Mouse (Mus musculus) embryonic facial prominence, embryonic 10.5 days (tissue): ENCODE results near the gene Ppp1r37. TPM values are rescaled to one million over a fixed set of nuclear protein-coding genes. Genes with fewer than 3 reads are reported as not detected.
"Not testable (repeated sequence)": the region's sequence is repeated elsewhere in the genome, so short reads cannot be mapped to it uniquely, and the experiment has no call there.

Experiments used
- DNase-seq: peaks from one replicate; pipeline ENCODE4 v3.0.0-alpha.2; 2017; ENCODE audit warnings: low spot score
- H3K27ac ChIP-seq: fragments of 300-500 bp; sonication (generic); replicated peaks from 2 replicates; pipeline ENCODE4 v1.5.1; 2016; ENCODE audit warnings: mild to moderate bottlenecking
- H3K27me3 ChIP-seq: fragments of 300-500 bp; sonication (generic); replicated peaks from 2 replicates; pipeline ENCODE4 v1.6.1; 2016; ENCODE audit warnings: low read depth, mild to moderate bottlenecking; ENCODE audit not compliant: poor library complexity, severe bottlenecking
- H3K36me3 ChIP-seq: fragments of 300-500 bp; sonication (generic); replicated peaks from 2 replicates; pipeline ENCODE4 v1.6.1; 2016; ENCODE audit warnings: mild to moderate bottlenecking, moderate library complexity
- H3K4me1 ChIP-seq: fragments of 300-500 bp; sonication (generic); 2 replicates; pipeline ENCODE4 v1.6.1; 2016
- H3K4me3 ChIP-seq: fragments of 300-500 bp; sonication (generic); 2 replicates; pipeline ENCODE4 v1.5.1; 2016; ENCODE audit warnings: mild to moderate bottlenecking, moderate library complexity
- H3K9me3 ChIP-seq: fragments of 300-500 bp; sonication (generic); 2 replicates; pipeline ENCODE4 v1.6.1; 2016; ENCODE audit warnings: mild to moderate bottlenecking
- WGBS: fragments of 180-500 bp; shearing (Covaris S2); methylation state at CpG from one replicate; pipeline ENCODE4 v1.1.7; 2016; 5-methylcytosine and 5-hydroxymethylcytosine counted together
- polyA plus RNA-seq: library from polyadenylated mRNA; unstranded; fragments of >200 nt; fragmentation: Nextera tagmentation; extraction: Ambion mirVana; gene quantifications from 2 replicates; pipeline ENCODE4 v1.2.1, GENCODE M21; 2016

Ppp1r37 gene
- polyA plus RNA-seq, 1 experiment from 2014 or later: 22.9 TPM

- peak overlapping the region; percentile 6; the same call in 1 of the 2 replicates for H3K27ac ChIP-seq
- H3K36me3 ChIP-seq: peaks cover under 1% of the 10 kb centered on the region
- 0 out of 2 replicates have a peak, but pooled peaks cover 2% of the 10 kb centered on the region for H3K9me3 ChIP-seq
- 16% methylated on average over 72 of the region's 72 CpGs for WGBS
- H3K4me3 ChIP-seq: peak overlapping the region; percentile 60
- peaks cover 31% of the 10 kb centered on the region for H3K4me1 ChIP-seq
- DNase-seq: no peak
- H3K27me3 ChIP-seq: peaks cover 86% of the 10 kb centered on the region
These were observed 39.7 kb downstream of the Ppp1r37 start for GRCm38 (mm10) chr7:19523017-19523756.

GRCm38 (mm10) chr7:19520032-19520431 is 42.8 kb downstream of the Ppp1r37 start:
- Histone ChIP-seq H3K27ac (peak overlapping the region; percentile 48; the same call in 1 of the 2 replicates), H3K4me3 (peak overlapping the region; percentile 47), H3K27me3 (peaks cover 97% of the 10 kb centered on the region), H3K9me3 (0 out of 2 replicates have a peak, but pooled peaks cover 2% of the 10 kb centered on the region), H3K36me3 (no peaks in the 10 kb centered on the region), H3K4me1 (peaks cover 42% of the 10 kb centered on the region)
- 5% methylated on average over 23 of the region's 23 CpGs for WGBS
- DNase-seq: peak; percentile 57

GRCm38 (mm10) chr7:19517652-19518365 is 45.1 kb downstream of the Ppp1r37 start, which contains the start of gene Nkpd1:
Gene Nkpd1, plus strand, starts transcription at chr7:19517838.
- Histone ChIP-seq H3K27me3 (peaks cover 75% of the 10 kb centered on the region), H3K4me1 (peaks cover 26% of the 10 kb centered on the region), H3K27ac (peak within 1 kb of the TSS; percentile 35; the same call in 1 of the 2 replicates), H3K4me3 (peak within 1 kb of the TSS; percentile 48), H3K9me3 (0 out of 2 replicates have a peak, but pooled peaks cover under 1% of the 10 kb centered on the region), H3K36me3 (no peaks in the 10 kb centered on the region)
- DNase-seq: no peak
- 3% methylated on average over 29 of the region's 29 CpGs for WGBS

GRCm38 (mm10) chr7:19512353-19512752 is 50.5 kb downstream of the Ppp1r37 start:
- Histone ChIP-seq H3K27ac (no peak overlapping the region), H3K4me1 (peaks cover 23% of the 10 kb centered on the region), H3K4me3 (no peak overlapping the region), H3K27me3 (peaks cover 20% of the 10 kb centered on the region), H3K9me3 (no peaks in the 10 kb centered on the region), H3K36me3 (peaks cover 9% of the 10 kb centered on the region; the same call in 1 of the 2 replicates)
- WGBS: 81% methylated on average over 6 of the region's 6 CpGs
- DNase-seq: no peak

- not testable (repeated sequence) for DNase-seq, H3K9me3 ChIP-seq, H3K4me3 ChIP-seq, H3K36me3 ChIP-seq, H3K27ac ChIP-seq
- Histone ChIP-seq H3K27me3 (peaks cover 16% of the 10 kb centered on the region), H3K4me1 (peaks cover 25% of the 10 kb centered on the region)
- WGBS: 81% methylated on average over 7 of the region's 7 CpGs
These were observed 50.9 kb downstream of the Ppp1r37 start for GRCm38 (mm10) chr7:19511934-19512333.

- DNase-seq: no peak
- WGBS: 94% methylated on average over 7 of the region's 7 CpGs
- peak overlapping the region; percentile 80 for H3K4me3 ChIP-seq
- peak overlapping the region; percentile 93 for H3K27ac ChIP-seq
- H3K4me1 ChIP-seq: peaks cover 30% of the 10 kb centered on the region
- H3K9me3 ChIP-seq: no peaks in the 10 kb centered on the region
- H3K36me3 ChIP-seq: peaks cover 9% of the 10 kb centered on the region; the same call in 1 of the 2 replicates
- no peaks in the 10 kb centered on the region; the same call in 1 of the 2 replicates for H3K27me3 ChIP-seq
These were observed 53.1 kb downstream of the Ppp1r37 start for GRCm38 (mm10) chr7:19509786-19510185.

GRCm38 (mm10) chr7:19508924-19509568 is 53.8 kb downstream of the Ppp1r37 start:
- peak overlapping the region; percentile 93 for H3K27ac ChIP-seq
- DNase-seq: no peak

GRCm38 (mm10) chr7:19508150-19508923 is 54.5 kb downstream of the Ppp1r37 start, which contains the start of the genes Bloc1s3 and Trappc6a:
Gene Bloc1s3, minus strand, starts transcription at chr7:19508367.
Gene Trappc6a, plus strand, starts transcription at chr7:19508395.
- Histone ChIP-seq H3K4me1 (peaks cover 26% of the 10 kb centered on the region), H3K27me3 (no peaks in the 10 kb centered on the region), H3K4me3 (peak within 1 kb of the TSS; percentile 80), H3K9me3 (no peaks in the 10 kb centered on the region), H3K27ac (peak within 1 kb of the TSS; percentile 93), H3K36me3 (peaks cover 9% of the 10 kb centered on the region; the same call in 1 of the 2 replicates)
- under 1% methylated on average over 56 of the region's 56 CpGs for WGBS
- DNase-seq: peak; percentile 94

More at GRCm38 (mm10) chr7:19508924-19509568, 53.8 kb downstream of the Ppp1r37 start:
- peaks cover 9% of the 10 kb centered on the region; the same call in 1 of the 2 replicates for H3K36me3 ChIP-seq
- 14% methylated on average over 15 of the region's 15 CpGs for WGBS
- no peaks in the 10 kb centered on the region for H3K9me3 ChIP-seq
- peak overlapping the region; percentile 80 for H3K4me3 ChIP-seq
- H3K4me1 ChIP-seq: peaks cover 29% of the 10 kb centered on the region
- no peaks in the 10 kb centered on the region; the same call in 1 of the 2 replicates for H3K27me3 ChIP-seq

GRCm38 (mm10) chr7:19507612-19507981 is 55.3 kb downstream of the Ppp1r37 start:
- 5% methylated on average over 18 of the region's 18 CpGs for WGBS
- DNase-seq: no peak
- Histone ChIP-seq H3K9me3 (no peaks in the 10 kb centered on the region), H3K27me3 (no peaks in the 10 kb centered on the region), H3K4me3 (peak overlapping the region; percentile 80), H3K4me1 (peaks cover 26% of the 10 kb centered on the region), H3K36me3 (peaks cover 9% of the 10 kb centered on the region; the same call in 1 of the 2 replicates), H3K27ac (peak overlapping the region; percentile 93)

- peaks cover 9% of the 10 kb centered on the region; the same call in 1 of the 2 replicates for H3K36me3 ChIP-seq
- no peaks in the 10 kb centered on the region for H3K9me3 ChIP-seq
- no peaks in the 10 kb centered on the region for H3K27me3 ChIP-seq
- peaks cover 26% of the 10 kb centered on the region for H3K4me1 ChIP-seq
- peak overlapping the region; percentile 93 for H3K27ac ChIP-seq
- peak; percentile 87 for DNase-seq
- peak overlapping the region; percentile 80 for H3K4me3 ChIP-seq
- WGBS: under 1% methylated on average over 71 of the region's 71 CpGs
These were observed 55.8 kb downstream of the Ppp1r37 start for GRCm38 (mm10) chr7:19506969-19507611.

GRCm38 (mm10) chr7:19506326-19506725 is 56.5 kb downstream of the Ppp1r37 start:
- WGBS: 28% methylated on average over 6 of the region's 6 CpGs

More at GRCm38 (mm10) chr7:19506326-19506725, 56.5 kb downstream of the Ppp1r37 start:
- Histone ChIP-seq H3K9me3 (no peaks in the 10 kb centered on the region), H3K27me3 (no peaks in the 10 kb centered on the region), H3K36me3 (peaks cover 6% of the 10 kb centered on the region; the same call in 1 of the 2 replicates), H3K27ac (0 out of 2 replicates have a peak overlapping the region, but pooled peaks have one; percentile 93), H3K4me1 (peaks cover 26% of the 10 kb centered on the region), H3K4me3 (peak overlapping the region; percentile 80)
- no peak for DNase-seq
